Mouse (Mus musculus) lung, adult 2 months (tissue): ENCODE measurements around the gene Fanca. TPM values are rescaled to one million over a fixed set of nuclear protein-coding genes. Genes with fewer than 3 reads are reported as not detected.

Experiments used
- DNase-seq: peaks from one replicate; pipeline ENCODE4 v3.0.0; 2022
- H3K4me1 ChIP-seq: fragments of 200-500 bp; 2 replicates; pipeline ENCODE4 v1.6.1; 2011; ENCODE audit warnings: low read length; ENCODE audit not compliant: control insufficient read depth, insufficient read depth
- H3K4me3 ChIP-seq: fragments of 200-500 bp; replicated peaks from 2 replicates; pipeline ENCODE3; 2011; ENCODE audit warnings: low read depth, mild to moderate bottlenecking, control low read depth, low read length; ENCODE audit errors: extremely low read depth
- CTCF ChIP-seq: fragments of 200-500 bp; IDR thresholded peaks from 2 replicates; pipeline ENCODE4 v1.5.1; 2011; ENCODE audit warnings: mild to moderate bottlenecking, low read length, control low read depth; ENCODE audit not compliant: insufficient read depth
- POLR2A ChIP-seq: fragments of 200-500 bp; IDR thresholded peaks from 2 replicates; pipeline ENCODE4 v1.6.1; 2011; ENCODE audit warnings: low read depth, mild to moderate bottlenecking, control low read depth, low read length, borderline replicate concordance; ENCODE audit errors: extremely low read depth
- WGBS: fragments of 180-500 bp; shearing (Covaris S2); methylation state at CpG from one replicate; pipeline ENCODE4 v1.1.7; 2018; 5-methylcytosine and 5-hydroxymethylcytosine counted together
- polyA plus RNA-seq: library from polyadenylated mRNA; depleted of rRNA; stranded (reverse); fragments of >200 nt; gene quantifications from 2 replicates; pipeline ENCODE4 v1.2.3, GENCODE M21; 2012

Fanca gene
- polyA plus RNA-seq, 1 experiment: 21.8 TPM

DNA sequence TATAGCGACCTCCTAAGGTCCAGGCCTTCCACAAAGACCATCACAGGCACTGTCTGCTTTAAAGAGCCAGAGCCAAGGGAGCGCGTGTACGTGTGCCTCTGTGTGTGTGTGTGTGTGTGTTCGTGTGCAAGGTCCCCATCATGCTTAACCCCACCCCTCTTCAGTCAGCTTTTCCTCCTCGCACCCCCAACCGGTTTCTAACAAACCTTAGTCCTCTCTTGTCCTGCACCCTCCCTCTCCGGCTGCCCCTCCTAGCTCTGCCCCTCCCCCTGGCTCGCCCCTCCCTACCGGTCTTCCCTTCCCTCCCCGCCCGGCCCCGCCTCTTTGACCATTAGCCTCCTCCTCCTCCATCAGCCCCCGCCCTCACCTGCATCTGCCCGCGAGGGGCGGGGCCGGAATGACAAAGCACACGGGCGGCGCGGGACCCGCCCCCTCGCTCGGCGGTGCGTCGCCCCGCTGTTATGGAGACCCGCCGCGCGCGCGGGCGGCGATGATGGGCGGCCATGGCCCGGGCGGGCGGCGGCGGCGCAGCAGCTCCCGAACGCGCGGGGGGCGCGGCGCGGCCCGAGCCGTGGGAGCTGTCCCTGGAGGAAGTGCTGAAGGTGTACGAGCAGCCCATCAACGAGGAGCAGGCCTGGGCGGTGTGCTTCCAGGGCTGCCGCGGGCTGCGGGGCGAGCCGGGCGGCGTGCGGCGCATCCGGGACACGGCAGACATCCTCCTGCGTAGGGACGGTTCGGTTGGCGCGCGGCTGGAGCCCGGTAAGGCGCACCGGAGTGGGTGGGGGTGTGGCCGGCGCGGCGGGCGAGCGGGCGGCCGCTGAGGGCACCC is 14.1 kb upstream of the Fanca start, which contains the start of gene Spire2:
TSS of gene Spire2 (plus strand) at position 452 of the 829 bp plus-strand sequence.
- TF ChIP-seq POLR2A: no peak
- TF ChIP-seq CTCF: no peak
- 1% methylated on average over 81 of the region's 85 CpGs for whole genome bisulfite sequencing
- peak; percentile 64 for DNase-seq
- H3K4me3 ChIP-seq: peak within 1 kb of the TSS; percentile 34
- no peaks in the 10 kb centered on the region for H3K4me1 ChIP-seq

DNA sequence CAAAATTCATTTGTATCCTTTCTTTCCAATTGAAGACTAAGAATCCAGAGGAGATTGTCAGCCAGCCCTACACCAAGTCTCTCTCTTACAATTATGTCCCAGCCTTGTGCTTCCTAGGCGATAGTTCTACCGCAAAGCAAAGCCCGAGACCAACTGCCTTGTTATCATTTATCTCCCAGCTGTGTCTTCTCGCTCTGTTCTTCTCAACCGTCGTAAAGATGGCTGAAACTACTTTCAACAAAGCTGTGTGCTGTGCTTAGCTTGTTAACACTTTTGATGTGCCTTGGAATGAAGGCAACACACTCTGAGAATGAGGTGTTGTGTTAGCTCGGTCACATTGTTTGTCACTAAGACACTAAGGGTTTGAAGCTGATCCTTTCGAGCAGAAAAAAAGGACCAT is 13.4 kb upstream of the Fanca start:
- 33% methylated on average over 8 of the region's 8 CpGs for WGBS
- TF ChIP-seq CTCF (no peak), POLR2A (no peak)
- Histone ChIP-seq H3K4me3 (no peak overlapping the region), H3K4me1 (no peaks in the 10 kb centered on the region)
- DNase-seq: no peak

DNA sequence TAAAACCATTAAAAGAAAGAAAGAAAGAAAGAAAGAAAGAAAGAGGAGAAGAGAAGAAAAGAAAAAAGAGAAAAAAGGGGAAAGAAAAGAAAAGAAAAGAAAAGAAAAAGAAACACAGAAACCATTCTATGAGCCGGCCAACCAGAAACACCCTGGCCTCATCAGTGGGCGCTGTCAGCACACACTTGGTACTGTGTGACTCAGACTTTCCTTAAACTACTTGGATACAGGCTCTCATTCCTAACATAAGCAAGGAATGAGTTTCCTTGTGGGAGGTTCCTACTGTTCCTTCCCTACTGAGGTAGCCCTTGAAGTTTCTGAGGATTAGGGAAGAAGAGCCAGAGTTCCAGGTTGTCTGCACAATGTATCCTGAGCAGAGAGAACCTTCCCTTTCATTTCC is 12.9 kb upstream of the Fanca start:
- 43% methylated on average over 2 of the region's 2 CpGs for WGBS
- Histone ChIP-seq H3K4me1 (no peaks in the 10 kb centered on the region), H3K4me3 (no peak overlapping the region)
- no peak for DNase-seq
- TF ChIP-seq CTCF (no peak), POLR2A (no peak)

DNA sequence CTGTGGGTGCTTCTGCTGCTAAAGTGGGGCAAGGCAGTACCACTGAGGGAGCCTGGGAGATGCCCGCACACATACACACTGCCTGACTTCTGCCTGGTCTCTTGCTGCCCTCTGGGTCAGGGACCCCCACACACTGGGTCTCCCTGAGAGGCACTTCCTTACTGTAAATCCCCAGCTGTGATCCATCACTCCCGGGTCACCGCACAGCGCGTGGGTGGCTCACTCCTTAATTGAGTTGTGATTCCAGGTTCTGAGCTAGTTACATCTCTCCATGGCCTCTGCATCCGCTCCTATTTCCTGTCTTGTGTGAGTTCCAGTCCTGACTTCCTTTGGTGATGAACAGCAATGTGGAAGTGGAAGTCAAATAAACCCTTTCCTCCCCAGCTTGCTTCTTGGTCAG is 12.3 kb upstream of the Fanca start:
- H3K4me1 ChIP-seq: no peaks in the 10 kb centered on the region
- TF ChIP-seq CTCF (no peak), POLR2A (no peak)
- WGBS: 52% methylated on average over 6 of the region's 6 CpGs
- no peak overlapping the region for H3K4me3 ChIP-seq
- DNase-seq: no peak

DNA sequence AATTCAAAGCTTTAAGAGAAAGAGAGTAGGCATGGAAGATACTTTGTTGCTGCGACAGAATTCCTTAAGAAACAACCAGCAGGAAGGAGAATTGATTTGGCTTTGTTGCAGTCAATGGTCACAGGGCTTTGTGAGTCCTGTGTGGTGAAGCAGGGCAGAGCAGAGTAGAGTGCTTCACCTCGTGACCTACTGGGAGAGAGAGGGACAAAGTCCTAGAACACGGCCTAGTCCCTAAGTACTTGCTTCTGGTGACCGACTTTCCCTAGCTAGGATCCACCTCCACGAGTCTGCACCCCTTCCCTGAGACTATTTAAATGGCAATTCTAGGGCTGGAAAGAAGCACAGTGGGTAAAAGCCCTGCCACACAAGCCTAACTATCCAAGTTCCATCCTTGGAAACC is 11.6 kb upstream of the Fanca start:
- no peak for DNase-seq
- TF ChIP-seq POLR2A (no peak), CTCF (no peak)
- 65% methylated on average over 5 of the region's 5 CpGs for WGBS
- H3K4me1 ChIP-seq: no peaks in the 10 kb centered on the region
- no peak overlapping the region for H3K4me3 ChIP-seq

DNA sequence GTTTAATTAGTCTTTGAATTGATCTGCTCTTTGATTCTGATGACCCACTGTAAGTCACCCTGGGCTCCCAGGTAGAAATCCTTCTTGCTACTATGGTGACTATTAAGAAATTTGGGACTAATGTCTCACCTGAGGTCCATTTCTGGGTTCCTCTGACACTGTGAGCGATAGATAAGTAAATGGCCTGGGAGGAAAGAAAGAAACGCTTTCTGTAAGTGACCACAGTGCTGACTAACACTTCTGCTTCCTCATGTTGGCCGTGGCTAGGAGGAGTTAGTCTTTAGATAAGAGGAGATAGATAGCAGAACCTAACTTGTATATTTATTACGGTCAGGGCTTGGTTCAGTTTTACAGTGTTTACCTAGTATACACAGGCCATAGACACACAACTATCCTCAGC is 11.0 kb upstream of the Fanca start:
- Histone ChIP-seq H3K4me3 (no peak overlapping the region), H3K4me1 (no peaks in the 10 kb centered on the region)
- WGBS: 63% methylated on average over 4 of the region's 4 CpGs
- no peak for TF ChIP-seq CTCF
- no peak for TF ChIP-seq POLR2A
- DNase-seq: no peak

DNA sequence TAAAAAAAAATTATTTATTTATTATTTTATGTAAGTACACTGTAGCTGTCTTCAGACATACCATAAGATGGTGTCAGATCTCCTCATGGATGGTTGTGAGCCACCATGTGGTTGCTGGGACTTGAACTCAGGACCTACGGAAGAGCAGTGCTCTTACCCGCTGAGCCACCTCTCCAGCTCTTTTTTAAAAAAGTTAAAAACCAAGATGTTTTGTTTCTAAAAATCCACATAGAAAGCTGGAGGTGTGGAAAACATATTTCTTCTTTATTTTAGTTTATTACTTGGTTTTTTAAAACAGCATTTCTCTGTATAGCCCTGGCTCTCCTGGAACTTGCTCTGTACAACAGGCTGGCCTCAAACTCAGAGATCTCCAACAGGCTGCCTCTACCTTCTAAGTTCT is 10.2 kb upstream of the Fanca start:
- H3K4me3 ChIP-seq: no peak overlapping the region
- WGBS: 94% methylated on average over 2 of the region's 2 CpGs
- no peak for DNase-seq
- TF ChIP-seq CTCF (no peak), POLR2A (no peak)
- H3K4me1 ChIP-seq: no peaks in the 10 kb centered on the region

DNA sequence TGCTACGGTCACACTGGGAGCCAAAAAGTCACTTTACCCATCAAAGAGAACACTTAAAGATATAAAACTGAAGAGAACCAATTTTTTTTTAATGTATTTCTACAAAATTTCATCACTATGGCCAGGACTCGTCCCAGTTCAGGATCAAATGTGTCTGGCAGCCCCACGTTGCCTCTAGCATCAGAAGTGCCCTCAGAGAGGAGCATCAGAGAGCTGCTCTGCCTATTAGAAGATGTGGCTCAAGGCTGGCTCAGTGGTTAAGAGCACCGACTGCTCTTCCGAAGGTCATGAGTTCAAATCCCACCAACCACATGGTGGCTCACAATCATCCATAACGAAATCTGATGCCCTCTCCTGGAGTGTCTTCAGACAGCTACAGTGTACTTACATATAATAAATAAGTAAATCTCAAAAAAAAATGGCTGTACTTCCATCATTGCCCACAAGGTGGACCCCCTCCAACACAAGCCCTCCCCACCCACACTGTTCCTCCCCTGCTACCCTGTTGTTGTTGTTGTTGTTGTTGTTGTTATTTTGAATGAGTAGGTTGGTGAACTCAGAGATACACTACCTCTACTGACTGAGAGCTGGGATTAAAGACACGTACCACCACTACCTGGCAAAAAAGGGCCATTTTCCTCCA is 1.3 kb upstream of the Fanca start:
- WGBS: 36% methylated on average over 7 of the region's 7 CpGs
- DNase-seq: no peak
- TF ChIP-seq POLR2A (no peak), CTCF (peak; percentile 56)

DNA sequence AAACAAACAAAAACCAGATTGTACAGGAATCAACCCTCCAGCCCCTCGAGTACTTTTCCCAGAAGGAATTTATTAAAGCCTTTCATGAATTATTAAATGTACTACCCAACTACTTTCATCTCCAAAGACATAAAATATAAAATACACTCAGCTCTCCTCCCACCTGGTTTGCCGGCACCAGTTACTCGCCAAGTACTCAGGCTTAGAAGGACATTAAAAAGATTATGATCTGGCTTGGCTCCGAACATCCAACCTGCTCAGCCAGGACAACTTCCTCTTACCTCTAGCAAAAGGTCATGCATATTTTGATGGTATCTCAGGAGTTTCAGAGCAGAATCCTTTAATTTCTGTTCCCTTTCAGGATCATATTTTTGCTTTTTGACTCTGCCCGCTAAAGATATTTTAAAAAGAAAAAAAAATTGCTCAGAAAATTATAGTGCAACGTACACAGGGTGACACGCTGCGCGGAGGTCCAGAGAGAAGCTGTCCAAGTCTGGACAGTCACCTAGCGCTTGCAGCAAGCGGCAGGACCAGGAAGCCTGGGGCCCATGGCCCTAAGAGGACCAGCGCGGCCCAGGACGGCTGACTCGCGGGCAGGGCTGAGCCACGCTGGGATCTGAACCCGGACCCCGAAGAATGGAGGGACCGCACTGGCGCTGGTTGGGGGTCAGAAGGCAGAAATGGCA is 452 bp downstream of the Fanca start:
- TF ChIP-seq POLR2A (no peak), CTCF (no peak)
- WGBS: 4% methylated on average over 21 of the region's 21 CpGs
- H3K4me3 ChIP-seq: peak overlapping the region; percentile 58
- no peak for DNase-seq
- no peaks in the 10 kb centered on the region for H3K4me1 ChIP-seq

More for the DNA sequence above, 1.3 kb upstream of the Fanca start:
- H3K4me3 ChIP-seq: no peak overlapping the region
- H3K4me1 ChIP-seq: no peaks in the 10 kb centered on the region
